Mouse (Mus musculus) spleen, adult 2 months (tissue): ENCODE measurements around the gene Bex1.

ENCODE experiments used
- CTCF ChIP-seq: fragments of 200-500 bp; IDR thresholded peaks from 2 replicates; pipeline ENCODE4 v1.5.1; 2011; ENCODE audit warnings: mild to moderate bottlenecking, inconsistent platforms; ENCODE audit not compliant: insufficient read depth, insufficient read length, insufficient replicate concordance; ENCODE audit errors: extremely low read depth
- POLR2A ChIP-seq: fragments of 200-500 bp; IDR thresholded peaks from 2 replicates; pipeline ENCODE4 v1.6.1; 2011; ENCODE audit warnings: low read depth, low read length, inconsistent platforms

DNA sequence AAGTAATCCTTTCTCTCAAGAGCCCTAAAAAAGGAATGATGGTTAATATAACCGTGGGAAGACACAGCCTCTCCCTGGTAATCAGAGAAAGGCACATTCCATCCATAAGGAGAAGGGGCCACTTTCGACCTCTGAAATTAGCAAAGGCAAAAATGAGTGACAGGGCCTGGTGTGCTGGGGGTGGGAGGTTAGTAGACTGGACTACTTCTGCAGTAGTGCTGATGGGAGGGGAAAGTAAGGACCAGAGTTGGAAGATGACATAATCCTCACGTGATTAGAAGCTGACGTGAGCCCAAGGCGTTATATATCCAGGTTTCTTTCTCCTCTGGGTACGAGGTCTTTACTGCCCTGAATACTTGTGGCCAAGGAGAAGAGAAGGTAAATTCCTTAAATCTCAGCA, 8.4 kb upstream of the Bex1 start:
- TF ChIP-seq CTCF (no peak), POLR2A (no peak)
